ENCODE assay signal across 14 mouse cellular contexts in the genomic region with DNA sequence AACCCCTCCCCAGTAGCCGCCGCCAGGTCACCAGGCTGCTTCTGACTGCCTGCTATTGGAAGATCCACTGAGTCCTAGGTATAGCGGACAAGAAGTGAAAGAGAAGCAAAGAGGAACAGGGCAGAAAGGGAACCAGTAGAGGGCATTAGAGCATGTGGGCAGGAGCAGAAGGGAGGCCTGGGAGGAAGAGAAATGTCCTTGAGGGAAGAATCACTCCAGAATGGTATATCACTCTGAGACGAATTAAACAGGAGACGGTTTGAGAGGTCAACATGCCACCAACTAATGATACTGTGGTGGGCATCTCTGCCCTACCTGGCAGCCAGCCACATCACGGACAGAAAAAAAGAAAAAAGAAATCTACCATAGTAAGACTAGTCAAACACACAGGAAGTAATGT. TPM values are rescaled to one million over a fixed set of nuclear protein-coding genes. Genes with fewer than 3 reads are reported as not detected.
DNase-seq lines count a peak whose midpoint lies in the region; ATAC-seq and TF ChIP-seq lines count a peak whose summit lies in the region.
"Had no signal": no experiment of that assay in that cellular context is flagged by ENCODE, and none has a peak within 500 bp of the region (broad histone marks: within the 10 kb centered on the region; RNA-seq: fewer than 3 reads in every experiment).

No protein-coding gene starts in this region.

- H3K4me2 ChIP-seq in heart, embryonic 16.5 days (ENCODE audit: low read depth, low read length), result no peak overlapping the region
- no peak overlapping the region for H3K4me2 ChIP-seq in midbrain, embryonic 14.5 days (ENCODE audit: low read length)
- H3K4me2 ChIP-seq in stomach, postnatal 0 days (replicated peaks; ENCODE audit: low read depth), result no peak overlapping the region
- H3K4me2 ChIP-seq: liver, embryonic 15.5 days had no signal

- H3K9ac ChIP-seq in heart, embryonic 16.5 days (ENCODE audit: low read length), result peak overlapping the region; percentile 36; the same call in 1 of the 2 replicates
- no peak overlapping the region for H3K9ac ChIP-seq in midbrain, embryonic 14.5 days (replicated peaks; ENCODE audit: low read length)
- H3K9ac ChIP-seq in stomach, postnatal 0 days (ENCODE audit: low read length), result no peak overlapping the region
- H3K9ac ChIP-seq: liver, embryonic 15.5 days had no signal

- no peak for TF ChIP-seq EP300 in stomach, postnatal 0 days (optimal IDR thresholded peaks at IDR 0.05)

- H3K4me1 ChIP-seq in heart, embryonic 16.5 days (ENCODE audit: control insufficient read depth, insufficient read depth, low read length), result peaks cover 13% of the 10 kb centered on the region
- H3K4me1 ChIP-seq in midbrain, embryonic 10.5 days, result peaks cover 53% of the 10 kb centered on the region
- peaks cover 20% of the 10 kb centered on the region for H3K4me1 ChIP-seq in midbrain, embryonic 14.5 days (ENCODE audit: control insufficient read depth, insufficient read depth, low read length)
- no peaks in the 10 kb centered on the region for H3K4me1 ChIP-seq in stomach, postnatal 0 days (replicated peaks; ENCODE audit: control insufficient read depth, insufficient read depth)
- H3K4me1 ChIP-seq: liver, embryonic 15.5 days had no signal

- H3K9me3 ChIP-seq in heart, embryonic 16.5 days (replicated peaks; ENCODE audit: control insufficient read depth, low read length), result no peaks in the 10 kb centered on the region
- no peaks in the 10 kb centered on the region for H3K9me3 ChIP-seq in midbrain, embryonic 10.5 days (replicated peaks)
- H3K9me3 ChIP-seq in midbrain, embryonic 14.5 days (ENCODE audit: control insufficient read depth, low read length), result no peaks in the 10 kb centered on the region
- H3K9me3 ChIP-seq in stomach, postnatal 0 days (ENCODE audit: control insufficient read depth, low read length), result no peaks in the 10 kb centered on the region
- H3K9me3 ChIP-seq: liver, embryonic 15.5 days had no signal

- no peak for DNase-seq in heart, adult 18-20 months
- DNase-seq in midbrain, embryonic 10.5 days (ENCODE audit: low spot score), result no peak
- no peak for DNase-seq in midbrain, embryonic 14.5 days
- peak; percentile 57 to 59 for DNase-seq in cerebellum, postnatal 10 days
- DNase-seq in stomach, postnatal 0 days (ENCODE audit: low spot score), result no peak
- no peak for DNase-seq in yolk sac, embryonic 10.5 days (ENCODE audit: low spot score)
- no peak for DNase-seq in heart, adult 11 months
- DNase-seq: layer of hippocampus, adult 9-11 months; thymus, adult 18-20 months had no signal

- H3K36me3 ChIP-seq in heart, embryonic 16.5 days (ENCODE audit: control insufficient read depth, insufficient read depth), result no peaks in the 10 kb centered on the region
- H3K36me3 ChIP-seq in midbrain, embryonic 10.5 days, result no peaks in the 10 kb centered on the region
- no peaks in the 10 kb centered on the region for H3K36me3 ChIP-seq in midbrain, embryonic 14.5 days (ENCODE audit: control insufficient read depth, insufficient read depth, low read length)
- no peaks in the 10 kb centered on the region for H3K36me3 ChIP-seq in stomach, postnatal 0 days (ENCODE audit: control insufficient read depth, insufficient read depth, low read length)
- H3K36me3 ChIP-seq: liver, embryonic 15.5 days had no signal

- 71% methylated on average over 6 of the region's 6 CpGs for WGBS in heart, embryonic 16.5 days
- WGBS in midbrain, embryonic 10.5 days, result 94% methylated on average over 6 of the region's 6 CpGs
- whole genome bisulfite sequencing in midbrain, embryonic 14.5 days, result 90% methylated on average over 6 of the region's 6 CpGs
- WGBS in stomach, postnatal 0 days, result 83% methylated on average over 6 of the region's 6 CpGs

- no peak for ATAC-seq in heart, embryonic 16.5 days (replicated peaks; ENCODE audit: extremely low read depth, insufficient read depth, low FRiP score)
- no peak for ATAC-seq in midbrain, embryonic 14.5 days (ENCODE audit: low FRiP score, low TSS enrichment)
- ATAC-seq in stomach, postnatal 0 days (ENCODE audit: low FRiP score, low TSS enrichment), result no peak
- ATAC-seq: CD4-positive, CD25-positive, alpha-beta regulatory T cell, adult 4 months had no signal

- H3K27me3 ChIP-seq in heart, embryonic 16.5 days (ENCODE audit: control insufficient read depth, insufficient read depth, low read length), result no peaks in the 10 kb centered on the region
- peaks cover 4% of the 10 kb centered on the region; the same call in 1 of the 2 replicates for H3K27me3 ChIP-seq in midbrain, embryonic 10.5 days (ENCODE audit: low read depth, poor library complexity, severe bottlenecking)
- no peaks in the 10 kb centered on the region for H3K27me3 ChIP-seq in midbrain, embryonic 14.5 days (ENCODE audit: control insufficient read depth, insufficient read depth, low read length)
- no peaks in the 10 kb centered on the region for H3K27me3 ChIP-seq in stomach, postnatal 0 days (ENCODE audit: control insufficient read depth, insufficient read depth, low read length)
- H3K27me3 ChIP-seq: liver, embryonic 15.5 days had no signal

- peak; percentile 69 for TF ChIP-seq CTCF in stomach, postnatal 0 days (IDR thresholded peaks at IDR 0.05; ENCODE audit: low read depth)

- H3K27ac ChIP-seq in heart, embryonic 16.5 days (ENCODE audit: low read length), result no peak overlapping the region
- H3K27ac ChIP-seq in midbrain, embryonic 10.5 days (replicated peaks), result 0 out of 2 replicates have a peak overlapping the region, but pooled peaks have one; percentile 24
- H3K27ac ChIP-seq in midbrain, embryonic 14.5 days (replicated peaks; ENCODE audit: low read depth, low read length), result no peak overlapping the region
- H3K27ac ChIP-seq in stomach, postnatal 0 days (replicated peaks), result no peak overlapping the region
- H3K27ac ChIP-seq: liver, embryonic 15.5 days had no signal

- no peak overlapping the region for H3K4me3 ChIP-seq in heart, embryonic 16.5 days (ENCODE audit: low read length)
- H3K4me3 ChIP-seq in midbrain, embryonic 10.5 days, result no peak overlapping the region
- H3K4me3 ChIP-seq in midbrain, embryonic 14.5 days (replicated peaks; ENCODE audit: low read depth, low read length), result no peak overlapping the region
- no peak overlapping the region for H3K4me3 ChIP-seq in stomach, postnatal 0 days (ENCODE audit: low read depth, low read length)
- H3K4me3 ChIP-seq: liver, embryonic 15.5 days had no signal

RNA-seq across cellular contexts. Expression of gene Cpvl, which starts 9.9 kb away (rescaled TPM):
- not detected in 2 replicates for polyA plus RNA-seq in heart, embryonic 16.5 days (2015; fragmentation: Nextera tagmentation; extraction: Ambion mirVana)
- not detected for total RNA-seq in heart, adult 18-20 months (2021)
- polyA plus RNA-seq in midbrain, embryonic 10.5 days (2016; fragmentation: Nextera tagmentation; extraction: Ambion mirVana), result 0.07 TPM in 1 of 2 replicates, not detected in the other
- polyA plus RNA-seq in midbrain, embryonic 14.5 days (2014; fragmentation: Nextera tagmentation; extraction: Ambion mirVana), result 0.18 TPM in 1 of 2 replicates, not detected in the other
- 0.06 and 0.15 TPM in 2 replicates for polyA plus RNA-seq in stomach, postnatal 0 days (2015; fragmentation: Nextera tagmentation; extraction: Ambion mirVana)
- total RNA-seq: hematopoietic stem cell, adult 5-6 weeks had no signal
- polyA plus RNA-seq: CD4-positive, CD25-positive, alpha-beta regulatory T cell, adult 4 months; frontal cortex, adult 2 months; liver, embryonic 15.5 days had no signal

Comparison
In these comparisons a context has a peak if more than half of its experiments do, and no peak if none do; other contexts are left out.
1. DNase-seq: peak in cerebellum, postnatal 10 days (2 of 2); none in heart, adult 18-20 months (0 of 2), midbrain, embryonic 10.5 days (single experiment), midbrain, embryonic 14.5 days (single experiment), stomach, postnatal 0 days (single experiment), yolk sac, embryonic 10.5 days (single experiment) and heart, adult 11 months (single experiment).